Comparison of ENCODE assay signal across 20 mouse cellular contexts in the genomic region with DNA sequence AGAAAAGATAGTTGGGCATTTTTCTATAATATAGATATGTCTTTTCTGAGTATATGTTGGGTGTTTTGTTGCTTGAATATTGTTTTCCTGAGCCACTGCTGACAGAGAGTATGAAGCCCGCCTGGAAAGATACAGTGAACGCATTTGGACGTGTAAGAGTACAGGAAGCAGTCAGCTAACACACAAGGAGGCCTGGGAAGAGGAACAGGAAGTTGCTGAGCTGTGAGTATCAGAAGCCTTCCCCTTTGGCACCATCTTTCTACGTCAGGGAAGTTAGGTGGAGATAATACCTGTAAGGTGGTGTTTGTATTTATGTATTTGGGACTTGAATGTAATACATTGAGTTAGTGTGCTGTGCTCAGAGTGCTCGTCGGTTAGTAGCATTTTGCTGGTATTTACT. TPM values are rescaled to one million over a fixed set of nuclear protein-coding genes. Genes with fewer than 3 reads are reported as not detected.
A peak's percentile ranks its signal among the peaks of the same experiment; 100 is the strongest.
DNase-seq lines count a peak whose midpoint lies in the region; ATAC-seq and TF ChIP-seq lines count a peak whose summit lies in the region.
"Had no signal": no experiment of that assay in that cellular context is flagged by ENCODE, and none has a peak within 500 bp of the region (broad histone marks: within the 10 kb centered on the region; RNA-seq: fewer than 3 reads in every experiment).

No protein-coding gene starts in this region.

- no peak for ATAC-seq in heart, postnatal 0 days (ENCODE audit: insufficient read depth, low read depth)
- ATAC-seq in megakaryocyte, adult 5-6 weeks (ENCODE audit: poor library complexity, severe bottlenecking): peak; percentile 95
- ATAC-seq: forebrain, embryonic 15.5 days; liver, embryonic 12.5 days; midbrain, embryonic 15.5 days had no signal

- H3K4me2 ChIP-seq in heart, postnatal 0 days (ENCODE audit: low read depth, low read length): no peak overlapping the region
- H3K4me2 ChIP-seq: embryonic facial prominence, embryonic 12.5 days; forebrain, embryonic 15.5 days; hindbrain, embryonic 14.5 days; liver, embryonic 12.5 days; midbrain, embryonic 15.5 days; stomach, embryonic 15.5 days had no signal

- no peak overlapping the region for H3K27ac ChIP-seq in heart, postnatal 0 days (ENCODE audit: low read depth)
- no peak overlapping the region for H3K27ac ChIP-seq in heart, adult 2 months
- H3K27ac ChIP-seq in midbrain, embryonic 10.5 days (replicated peaks): no peak overlapping the region
- H3K27ac ChIP-seq: embryonic facial prominence, embryonic 12.5 days; forebrain, embryonic 15.5 days; hindbrain, embryonic 14.5 days; liver, embryonic 12.5 days; midbrain, embryonic 15.5 days; stomach, embryonic 15.5 days had no signal

- H3K4me3 ChIP-seq in heart, postnatal 0 days (ENCODE audit: low read depth, low read length): no peak overlapping the region
- H3K4me3 ChIP-seq in heart, adult 2 months: no peak overlapping the region
- no peak overlapping the region for H3K4me3 ChIP-seq in midbrain, embryonic 10.5 days
- H3K4me3 ChIP-seq: embryonic facial prominence, embryonic 12.5 days; forebrain, embryonic 15.5 days; liver, embryonic 12.5 days; midbrain, embryonic 15.5 days; stomach, embryonic 15.5 days had no signal

- DNase-seq in heart, postnatal 0 days (ENCODE audit: low spot score): peak; percentile 33
- no peak for DNase-seq in heart, adult 2 months
- DNase-seq in B cell, adult 2 months: peak; percentile 26 to 35
- peak; percentile 49 for DNase-seq in MEL-GATA-1-ER (ENCODE audit: extremely low read depth, low read depth)
- no peak for DNase-seq in kidney, adult 11 months
- DNase-seq in midbrain, embryonic 10.5 days (ENCODE audit: low spot score): no peak
- no peak for DNase-seq in left cerebral cortex, adult 8-10 months (ENCODE audit: low spot score in 2 of 2)
- DNase-seq: adrenal gland, postnatal 14 days; cerebellum, adult 11-12 months; kidney, adult 2 months; kidney, postnatal 4 days; lung, postnatal 14 days; spleen, adult 18-20 months had no signal

- peaks cover 9% of the 10 kb centered on the region; the same call in 1 of the 2 replicates for H3K79me2 ChIP-seq in heart, adult 2 months (replicated peaks; ENCODE audit: control insufficient read depth, insufficient read depth, low read length)

- H3K36me3 ChIP-seq in heart, postnatal 0 days (replicated peaks; ENCODE audit: control insufficient read depth, insufficient read depth, low read length): peaks cover 43% of the 10 kb centered on the region
- peaks cover 43% of the 10 kb centered on the region for H3K36me3 ChIP-seq in heart, adult 2 months (ENCODE audit: control insufficient read depth, insufficient read depth, low read length)
- H3K36me3 ChIP-seq in midbrain, embryonic 10.5 days: peaks cover 100% of the 10 kb centered on the region

- 58% methylated on average over 6 of the region's 6 CpGs for WGBS in heart, postnatal 0 days
- WGBS in heart, adult 2 months: 45% methylated on average over 6 of the region's 6 CpGs
- 86% methylated on average over 6 of the region's 6 CpGs for WGBS in midbrain, embryonic 10.5 days

- intact Hi-C loops in heart, adult 2 months (cut with DNase I): no loop called here

- no peak for TF ChIP-seq POLR2A in heart, adult 2 months (IDR thresholded peaks at IDR 0.05; ENCODE audit: insufficient read depth, low read depth, low read length)

- H3K27me3 ChIP-seq in heart, postnatal 0 days (ENCODE audit: control insufficient read depth, insufficient read depth, low read length): no peaks in the 10 kb centered on the region
- H3K27me3 ChIP-seq in heart, adult 2 months (ENCODE audit: control insufficient read depth, insufficient read depth, low read length): no peaks in the 10 kb centered on the region
- H3K27me3 ChIP-seq in midbrain, embryonic 10.5 days (ENCODE audit: low read depth, poor library complexity, severe bottlenecking): no peaks in the 10 kb centered on the region
- H3K27me3 ChIP-seq: embryonic facial prominence, embryonic 12.5 days; forebrain, embryonic 15.5 days; liver, embryonic 12.5 days; midbrain, embryonic 15.5 days; stomach, embryonic 15.5 days had no signal

- H3K4me1 ChIP-seq in heart, postnatal 0 days (ENCODE audit: control insufficient read depth, insufficient read depth): no peaks in the 10 kb centered on the region
- H3K4me1 ChIP-seq in heart, adult 2 months (ENCODE audit: control insufficient read depth, insufficient read depth, low read length): no peaks in the 10 kb centered on the region; the same call in none of the 2 replicates
- peaks cover 7% of the 10 kb centered on the region for H3K4me1 ChIP-seq in midbrain, embryonic 10.5 days

- no peak for TF ChIP-seq CTCF in heart, postnatal 0 days (IDR thresholded peaks at IDR 0.05; ENCODE audit: low read depth)
- TF ChIP-seq CTCF in heart, adult 2 months (IDR thresholded peaks at IDR 0.05): no peak

- H3K9me3 ChIP-seq in heart, postnatal 0 days (replicated peaks; ENCODE audit: control insufficient read depth, low read length): no peaks in the 10 kb centered on the region
- no peaks in the 10 kb centered on the region for H3K9me3 ChIP-seq in midbrain, embryonic 10.5 days (replicated peaks)
- H3K9me3 ChIP-seq: embryonic facial prominence, embryonic 12.5 days; forebrain, embryonic 15.5 days; liver, embryonic 12.5 days; midbrain, embryonic 15.5 days; stomach, embryonic 15.5 days had no signal

- no peak overlapping the region for H3K9ac ChIP-seq in heart, postnatal 0 days (replicated peaks; ENCODE audit: low read depth, low read length)
- no peak overlapping the region for H3K9ac ChIP-seq in heart, adult 2 months (ENCODE audit: low read depth, low read length)
- H3K9ac ChIP-seq: embryonic facial prominence, embryonic 12.5 days; forebrain, embryonic 15.5 days; hindbrain, embryonic 14.5 days; liver, embryonic 12.5 days; midbrain, embryonic 15.5 days; stomach, embryonic 15.5 days had no signal

- no peak for TF ChIP-seq EP300 in heart, postnatal 0 days (IDR thresholded peaks at IDR 0.05; ENCODE audit: low read depth)
- TF ChIP-seq EP300 in heart, adult 2 months (IDR thresholded peaks at IDR 0.05; ENCODE audit: insufficient read depth, low read depth, low read length): no peak

RNA-seq across cellular contexts. Expression of gene Baz1b, which starts 9.3 kb away (rescaled TPM):
- 21.3 and 30.0 TPM in 2 replicates for total RNA-seq in heart, postnatal 0 days (2014; rRNA removed; ENCODE audit: low replicate concordance)
- 11.9 and 13.1 TPM in 2 replicates for polyA plus RNA-seq in heart, postnatal 0 days (2015; fragmentation: Nextera tagmentation; extraction: Ambion mirVana)
- total RNA-seq in heart, adult 2 months (2021): 10 to 100 TPM; 42.3 to 46.1 TPM
- polyA plus RNA-seq in heart, adult 2 months (2012; rRNA removed): 13.9 and 20.8 TPM in 2 replicates
- 66.1 and 71.1 TPM in 2 replicates for total RNA-seq in megakaryocyte, adult 5-6 weeks (2015)
- total RNA-seq in megakaryocyte, adult 5-6 weeks (2017): 129 and 134 TPM in 2 replicates
- 49.3 and 51.5 TPM in 2 replicates for polyA plus RNA-seq in midbrain, embryonic 10.5 days (2016; fragmentation: Nextera tagmentation; extraction: Ambion mirVana)
- total RNA-seq in left cerebral cortex, adult 8-10 months (2022): 10 to 100 TPM; 69.3 to 77.7 (median 73.6) TPM

RNA-seq across cellular contexts. Expression of gene Bcl7b, which starts 28.3 kb away (rescaled TPM):
- 10.6 and 23.2 TPM in 2 replicates for total RNA-seq in heart, postnatal 0 days (2014; rRNA removed; ENCODE audit: low replicate concordance)
- 51.8 and 54.5 TPM in 2 replicates for polyA plus RNA-seq in heart, postnatal 0 days (2015; fragmentation: Nextera tagmentation; extraction: Ambion mirVana)
- 10 to 100 TPM; 40.3 to 44.1 TPM for total RNA-seq in heart, adult 2 months (2021)
- 37.5 and 37.6 TPM in 2 replicates for polyA plus RNA-seq in heart, adult 2 months (2012; rRNA removed)
- total RNA-seq in megakaryocyte, adult 5-6 weeks (2015): 23.5 and 46.6 TPM in 2 replicates
- 27.4 and 38.8 TPM in 2 replicates for total RNA-seq in megakaryocyte, adult 5-6 weeks (2017)
- polyA plus RNA-seq in midbrain, embryonic 10.5 days (2016; fragmentation: Nextera tagmentation; extraction: Ambion mirVana): 49.4 and 49.5 TPM in 2 replicates
- total RNA-seq in left cerebral cortex, adult 8-10 months (2022): 10 to 100 TPM; 51.9 to 65.5 (median 57.1) TPM

RNA-seq across cellular contexts. Expression of gene Tbl2, which starts 46.9 kb away (rescaled TPM):
- total RNA-seq in heart, postnatal 0 days (2014; rRNA removed; ENCODE audit: low replicate concordance): 30.0 and 66.2 TPM in 2 replicates
- 10.4 and 11.3 TPM in 2 replicates for polyA plus RNA-seq in heart, postnatal 0 days (2015; fragmentation: Nextera tagmentation; extraction: Ambion mirVana)
- total RNA-seq in heart, adult 2 months (2021): 10 to 100 TPM in 1 of 2 experiments, 1 to 10 TPM in 1; 9.9 to 10.6 TPM
- 5.8 and 8.8 TPM in 2 replicates for polyA plus RNA-seq in heart, adult 2 months (2012; rRNA removed)
- total RNA-seq in megakaryocyte, adult 5-6 weeks (2015): 5.5 and 5.7 TPM in 2 replicates
- 12.6 and 15.0 TPM in 2 replicates for total RNA-seq in megakaryocyte, adult 5-6 weeks (2017)
- 23.6 and 25.8 TPM in 2 replicates for polyA plus RNA-seq in midbrain, embryonic 10.5 days (2016; fragmentation: Nextera tagmentation; extraction: Ambion mirVana)
- 10 to 100 TPM; 22.9 to 28.7 (median 27.5) TPM for total RNA-seq in left cerebral cortex, adult 8-10 months (2022)

RNA-seq across cellular contexts. Expression of gene Fzd9, which starts 54.7 kb away (rescaled TPM):
- total RNA-seq in heart, postnatal 0 days (2014; rRNA removed; ENCODE audit: low replicate concordance): 3.3 and 7.4 TPM in 2 replicates
- polyA plus RNA-seq in heart, postnatal 0 days (2015; fragmentation: Nextera tagmentation; extraction: Ambion mirVana): 1.8 and 2.4 TPM in 2 replicates
- 1 to 10 TPM in 1 of 2 experiments, under 1 TPM in 1; 0.78 to 1.3 TPM for total RNA-seq in heart, adult 2 months (2021)
- 1.8 TPM in 2 replicates for polyA plus RNA-seq in heart, adult 2 months (2012; rRNA removed)
- total RNA-seq in megakaryocyte, adult 5-6 weeks (2015): not detected in 2 replicates
- total RNA-seq in megakaryocyte, adult 5-6 weeks (2017): 0.26 TPM in 1 of 2 replicates, not detected in the other
- 15.5 and 16.0 TPM in 2 replicates for polyA plus RNA-seq in midbrain, embryonic 10.5 days (2016; fragmentation: Nextera tagmentation; extraction: Ambion mirVana)
- 1 to 10 TPM; 4.3 to 6.5 (median 5.4) TPM for total RNA-seq in left cerebral cortex, adult 8-10 months (2022)

Comparison
In these comparisons a context has a peak if more than half of its experiments do, and no peak if none do; other contexts are left out.
1. DNase-seq: peak in heart, postnatal 0 days (single experiment), B cell, adult 2 months (2 of 2) and MEL-GATA-1-ER (single experiment); none in heart, adult 2 months (0 of 2), kidney, adult 11 months (single experiment), midbrain, embryonic 10.5 days (single experiment) and left cerebral cortex, adult 8-10 months (0 of 2).